Mouse (Mus musculus) lung, adult 2 months (tissue): Measurements from ENCODE around the gene Nxf7. TPM values are rescaled to one million over a fixed set of nuclear protein-coding genes. Genes with fewer than 3 reads are reported as not detected.
"Not testable (repeated sequence)": the region's sequence is repeated elsewhere in the genome, so short reads cannot be mapped to it uniquely, and the experiment has no call there.

Source experiments
- DNase-seq: peaks from one replicate; pipeline ENCODE4 v3.0.0; 2022
- H3K4me1 ChIP-seq: fragments of 200-500 bp; 2 replicates; pipeline ENCODE4 v1.6.1; 2011; ENCODE audit warnings: low read length; ENCODE audit not compliant: control insufficient read depth, insufficient read depth
- H3K4me3 ChIP-seq: fragments of 200-500 bp; replicated peaks from 2 replicates; pipeline ENCODE3; 2011; ENCODE audit warnings: low read depth, mild to moderate bottlenecking, control low read depth, low read length; ENCODE audit errors: extremely low read depth
- CTCF ChIP-seq: fragments of 200-500 bp; IDR thresholded peaks from 2 replicates; pipeline ENCODE4 v1.5.1; 2011; ENCODE audit warnings: mild to moderate bottlenecking, low read length, control low read depth; ENCODE audit not compliant: insufficient read depth
- POLR2A ChIP-seq: fragments of 200-500 bp; IDR thresholded peaks from 2 replicates; pipeline ENCODE4 v1.6.1; 2011; ENCODE audit warnings: low read depth, mild to moderate bottlenecking, control low read depth, low read length, borderline replicate concordance; ENCODE audit errors: extremely low read depth
- WGBS: fragments of 180-500 bp; shearing (Covaris S2); methylation state at CpG from one replicate; pipeline ENCODE4 v1.1.7; 2018; 5-methylcytosine and 5-hydroxymethylcytosine counted together
- polyA plus RNA-seq: library from polyadenylated mRNA; depleted of rRNA; stranded (reverse); fragments of >200 nt; gene quantifications from 2 replicates; pipeline ENCODE4 v1.2.3, GENCODE M21; 2012; rRNA removed

Gene Nxf7
- 0.21 and 0.23 TPM in 2 replicates for polyA plus RNA-seq

GRCm38 (mm10) chrX:135598677-135599076 lies at the start of gene Nxf7:
Gene Nxf7, minus strand, starts transcription at chrX:135598777.
- no peak for TF ChIP-seq POLR2A
- no peak for TF ChIP-seq CTCF
- no peak within 1 kb of the TSS for H3K4me3 ChIP-seq
- DNase-seq, result no peak
- no peaks in the 10 kb centered on the region for H3K4me1 ChIP-seq
- WGBS, result 79% methylated on average over 2 of the region's 2 CpGs

- no peaks in the 10 kb centered on the region for H3K4me1 ChIP-seq
- DNase-seq, result no peak
- no peak within 1 kb of the TSS for H3K4me3 ChIP-seq
- 86% methylated on average over 11 of the region's 11 CpGs for WGBS
- no peak for TF ChIP-seq CTCF
- no peak for TF ChIP-seq POLR2A
Observed at GRCm38 (mm10) chrX:135627605-135628004, 29.0 kb upstream of the Nxf7 start, which contains the start of gene Prame. Gene Prame, minus strand, starts transcription at chrX:135627705.

DNA sequence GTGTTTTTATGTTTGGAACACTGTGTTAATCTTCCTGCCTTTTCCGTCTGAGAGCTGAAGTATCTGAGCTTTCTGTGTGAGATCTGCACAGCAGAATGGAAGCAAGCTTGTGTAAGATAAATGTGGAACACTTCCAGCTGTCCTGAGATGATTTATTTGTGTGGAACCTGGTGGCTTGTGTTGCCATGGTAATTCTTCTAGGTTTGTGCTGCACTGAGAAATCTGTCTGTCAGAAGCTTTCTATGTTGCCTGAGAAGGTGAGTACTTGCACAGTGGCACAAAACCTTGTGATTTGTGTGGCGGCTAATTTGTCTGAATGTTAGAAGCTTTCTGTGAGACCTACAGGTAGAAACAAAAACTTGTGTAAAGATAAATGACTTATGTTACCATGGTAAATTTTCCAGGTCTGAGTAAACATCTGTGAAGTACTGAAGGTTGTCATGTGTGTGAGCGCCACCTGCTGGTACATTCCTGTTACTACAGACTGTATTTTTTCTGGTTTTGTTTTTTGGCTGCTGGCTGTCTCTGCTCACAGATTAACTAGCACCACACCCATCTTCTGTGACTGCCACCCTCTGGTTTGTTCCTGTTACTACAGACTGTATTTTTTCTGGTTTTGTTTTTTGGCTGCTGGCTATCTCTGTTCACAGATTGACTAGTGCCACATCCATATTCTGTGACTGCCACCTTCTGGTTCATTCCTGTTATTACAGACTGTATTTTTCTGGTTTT lies 2.9 kb upstream of the Nxf7 start:
- 68% methylated on average over 3 of the region's 3 CpGs for whole genome bisulfite sequencing
- H3K4me1 ChIP-seq, H3K4me3 ChIP-seq: not testable (repeated sequence)
- peak; percentile 3 for DNase-seq

- H3K4me3 ChIP-seq, result no peak overlapping the region
- DNase-seq, result no peak
- TF ChIP-seq CTCF, result no peak
- no peak for TF ChIP-seq POLR2A
- 75% methylated on average over 13 of the region's 13 CpGs for WGBS
- no peaks in the 10 kb centered on the region for H3K4me1 ChIP-seq
Observed at GRCm38 (mm10) chrX:135598096-135598495, 481 bp downstream of the Nxf7 start.

GRCm38 (mm10) chrX:135576412-135576811 lies 22.2 kb downstream of the Nxf7 start:
- TF ChIP-seq POLR2A (no peak), CTCF (no peak)
- Histone ChIP-seq H3K4me3 (no peak overlapping the region), H3K4me1 (no peaks in the 10 kb centered on the region)
- no peak for DNase-seq
- WGBS, result 86% methylated on average over 1 of the region's 1 CpGs

- H3K4me3 ChIP-seq, H3K4me1 ChIP-seq, DNase-seq: not testable (repeated sequence)
- 60% methylated on average over 9 of the region's 9 CpGs for WGBS
Observed at GRCm38 (mm10) chrX:135574958-135575628, 23.5 kb downstream of the Nxf7 start.

- H3K4me1 ChIP-seq, H3K4me3 ChIP-seq: not testable (repeated sequence)
- WGBS, result 36% methylated on average over 8 of the region's 8 CpGs
- peak; percentile 13 for DNase-seq
Observed at GRCm38 (mm10) chrX:135574261-135574957, 24.2 kb downstream of the Nxf7 start.

DNA sequence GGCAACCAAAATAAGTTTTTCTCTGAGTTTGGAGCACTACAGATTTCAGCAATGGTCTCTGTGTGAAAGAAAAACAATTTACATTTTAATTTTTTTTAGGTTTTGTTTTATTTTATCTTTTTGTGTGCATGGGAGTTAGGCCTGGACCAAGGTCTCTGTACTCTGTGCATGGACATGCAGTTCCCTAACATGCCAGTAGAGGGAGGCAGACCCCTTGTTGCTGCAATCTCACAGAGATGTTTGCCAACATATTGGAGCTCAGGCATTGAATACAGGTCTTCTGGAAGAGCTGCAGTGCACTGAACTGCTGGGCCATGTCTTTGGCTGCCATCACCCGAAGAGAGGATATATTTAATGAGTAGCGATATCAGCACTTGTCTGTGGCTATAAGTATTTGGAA lies 29.1 kb downstream of the Nxf7 start:
- WGBS, result 40% methylated on average over 2 of the region's 2 CpGs
- peak; percentile 43 for DNase-seq
- H3K4me1 ChIP-seq, H3K4me3 ChIP-seq: not testable (repeated sequence)
- TF ChIP-seq CTCF, result peak; percentile 75

DNA sequence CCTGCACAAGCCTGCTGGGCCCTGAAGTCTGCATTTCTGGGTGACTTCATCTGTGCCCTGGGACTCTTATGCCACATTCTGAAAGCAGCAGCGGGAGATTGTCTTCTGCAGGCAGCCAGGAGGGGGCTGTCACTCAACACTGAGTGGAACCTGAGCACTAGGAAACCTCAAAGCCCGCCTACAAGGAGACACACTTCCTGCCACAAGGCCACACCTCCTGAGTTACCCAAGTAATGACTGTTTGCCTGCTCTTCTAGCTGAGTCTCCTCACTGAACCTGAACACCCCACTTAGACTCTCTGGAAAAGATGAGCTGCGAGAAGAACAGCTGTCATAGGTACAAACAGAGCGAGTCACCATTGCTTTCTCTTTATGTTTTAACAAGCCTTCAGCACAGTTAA lies 33.6 kb downstream of the Nxf7 start:
- H3K4me3 ChIP-seq, H3K4me1 ChIP-seq, DNase-seq: not testable (repeated sequence)
- 54% methylated on average over 4 of the region's 4 CpGs for WGBS

DNA sequence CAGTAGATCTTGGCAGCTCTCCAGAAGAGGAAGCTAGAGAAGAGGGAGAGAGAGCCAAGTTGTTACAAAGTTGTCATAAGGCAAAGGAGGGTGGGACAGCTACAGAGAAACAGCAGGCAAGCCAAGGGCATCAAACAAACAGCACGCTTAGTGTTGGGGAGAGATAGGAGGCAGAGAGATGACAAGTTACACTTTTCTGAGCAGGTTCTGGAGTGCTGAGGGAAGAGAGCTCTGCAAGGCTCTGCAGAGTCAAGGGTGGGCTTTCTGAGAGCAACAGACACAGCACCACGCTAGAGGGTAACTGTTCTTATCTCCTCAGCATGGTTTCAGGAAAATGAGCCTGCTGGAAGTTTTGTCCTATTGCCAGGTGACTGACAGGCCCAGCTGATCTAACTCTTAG lies 35.7 kb downstream of the Nxf7 start:
- Histone ChIP-seq H3K4me3 (no peak overlapping the region), H3K4me1 (no peaks in the 10 kb centered on the region)
- TF ChIP-seq CTCF (no peak), POLR2A (no peak)
- WGBS, result 31% methylated on average over 2 of the region's 2 CpGs
- no peak for DNase-seq

DNA sequence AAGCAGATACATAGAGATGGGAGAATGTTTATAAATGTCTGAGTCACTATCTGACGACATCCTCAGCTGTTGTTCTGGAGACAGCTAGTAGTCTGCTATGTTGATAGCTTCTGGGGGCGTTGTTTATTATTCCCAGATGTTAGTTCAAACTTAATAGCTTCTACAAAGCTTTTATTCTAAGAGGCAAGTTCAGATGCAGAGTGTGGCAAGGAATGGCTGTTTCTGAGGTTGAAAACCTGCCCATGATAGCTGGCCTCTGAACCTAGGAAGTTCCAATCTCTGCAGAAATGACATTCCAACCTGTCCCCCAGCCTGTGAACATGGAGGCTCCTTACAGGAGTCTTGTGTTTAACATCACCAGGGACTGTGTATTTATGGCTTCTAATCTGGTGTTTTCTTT lies 36.9 kb downstream of the Nxf7 start:
- not testable (repeated sequence) for H3K4me3 ChIP-seq, DNase-seq, H3K4me1 ChIP-seq
- WGBS, result 21% methylated on average over 2 of the region's 2 CpGs
